Mouse (Mus musculus) myocyte (in vitro differentiated cells): ENCODE measurements around the gene Zfp523.

Experiments used
- MYOD1 ChIP-seq, 3 experiments: IDR thresholded peaks; one replicate each; pipeline ENCODE4 v1.6.1; 2011; ENCODE audit warnings: control low read depth in 2 of 3, low read depth in 2 of 3, mild to moderate bottlenecking in 2 of 3, moderate library complexity in 1 of 3; ENCODE audit not compliant: insufficient read length in 2 of 3, control insufficient read depth in 1 of 3
- MYOG ChIP-seq, 3 experiments: IDR thresholded peaks; one replicate each; pipeline ENCODE4 v1.6.1; 2011; ENCODE audit warnings: control low read depth in 2 of 3, low read depth in 2 of 3, mild to moderate bottlenecking in 2 of 3; ENCODE audit not compliant: insufficient read length in 2 of 3, control insufficient read depth in 1 of 3, insufficient read depth in 1 of 3
- POLR2AphosphoS2 ChIP-seq: IDR thresholded peaks from one replicate; pipeline ENCODE4 v1.6.1; 2011; ENCODE audit warnings: low read depth, control low read depth; ENCODE audit not compliant: insufficient read length
- USF1 ChIP-seq: IDR thresholded peaks from one replicate; pipeline ENCODE4 v1.6.1; 2011; ENCODE audit warnings: low read depth, mild to moderate bottlenecking, control low read depth, moderate library complexity

- TF ChIP-seq MYOD1 (IDR thresholded peaks at IDR 0.05; ENCODE audit: control insufficient read depth in 1 of 3, insufficient read length in 2 of 3, low read depth in 2 of 3) (no peak), POLR2AphosphoS2 (no peak), MYOG (IDR thresholded peaks at IDR 0.05; ENCODE audit: control insufficient read depth in 1 of 3, insufficient read depth in 1 of 3, insufficient read length in 2 of 3, low read depth in 2 of 3) (no peak), USF1 (no peak)
These were observed 69.7 kb downstream of the Zfp523 start for GRCm38 (mm10) chr17:28246640-28247039.
